Mouse (Mus musculus): Measurements from ENCODE around the gene Fanci. TPM values are rescaled to one million over a fixed set of nuclear protein-coding genes. Genes with fewer than 3 reads are reported as not detected.

The Fanci gene
- polyA plus RNA-seq, 1 experiment, result 0.17 TPM

GRCm38 (mm10) chr7:79463376-79464077 is 71.8 kb downstream of the Fanci start:
- Histone ChIP-seq H3K27me3 (replicated peaks; ENCODE audit: control insufficient read depth, insufficient read depth, low read length) (no peaks in the 10 kb centered on the region), H3K4me1 (ENCODE audit: control insufficient read depth, insufficient read depth, low read length) (peaks cover 4% of the 10 kb centered on the region; the same call in 1 of the 2 replicates), H3K36me3 (ENCODE audit: control insufficient read depth, insufficient read depth, low read length) (no peaks in the 10 kb centered on the region; the same call in 1 of the 2 replicates), H3K27ac (ENCODE audit: insufficient read depth, low read depth, low read length) (no peak overlapping the region), H3K4me3 (ENCODE audit: insufficient read depth, low read depth, low read length) (no peak overlapping the region)
- TF ChIP-seq POLR2A (IDR thresholded peaks at IDR 0.05; ENCODE audit: low read depth, low read length), result no peak
- TF ChIP-seq CTCF (conservative IDR thresholded peaks at IDR 0.05; ENCODE audit: insufficient read depth, insufficient read length, low read depth, low read length), result no peak
- no peak for DNase-seq
- WGBS, result 82% methylated on average over 11 of the region's 11 CpGs

GRCm38 (mm10) chr7:79464776-79465420 is 73.2 kb downstream of the Fanci start:
- no peak for DNase-seq
- peak overlapping the region; percentile 53 for H3K27ac ChIP-seq (ENCODE audit: insufficient read depth, low read depth, low read length)
- no peaks in the 10 kb centered on the region for H3K27me3 ChIP-seq (replicated peaks; ENCODE audit: control insufficient read depth, insufficient read depth, low read length)
- 24% methylated on average over 47 of the region's 47 CpGs for WGBS
- TF ChIP-seq CTCF (conservative IDR thresholded peaks at IDR 0.05; ENCODE audit: insufficient read depth, insufficient read length, low read depth, low read length) (no peak), POLR2A (IDR thresholded peaks at IDR 0.05; ENCODE audit: low read depth, low read length) (no peak)
- peak overlapping the region; percentile 75 for H3K4me3 ChIP-seq (ENCODE audit: insufficient read depth, low read depth, low read length)
- H3K4me1 ChIP-seq (ENCODE audit: control insufficient read depth, insufficient read depth, low read length), result peaks cover 4% of the 10 kb centered on the region; the same call in 1 of the 2 replicates
- H3K36me3 ChIP-seq (ENCODE audit: control insufficient read depth, insufficient read depth, low read length), result no peaks in the 10 kb centered on the region; the same call in 1 of the 2 replicates

DNA sequence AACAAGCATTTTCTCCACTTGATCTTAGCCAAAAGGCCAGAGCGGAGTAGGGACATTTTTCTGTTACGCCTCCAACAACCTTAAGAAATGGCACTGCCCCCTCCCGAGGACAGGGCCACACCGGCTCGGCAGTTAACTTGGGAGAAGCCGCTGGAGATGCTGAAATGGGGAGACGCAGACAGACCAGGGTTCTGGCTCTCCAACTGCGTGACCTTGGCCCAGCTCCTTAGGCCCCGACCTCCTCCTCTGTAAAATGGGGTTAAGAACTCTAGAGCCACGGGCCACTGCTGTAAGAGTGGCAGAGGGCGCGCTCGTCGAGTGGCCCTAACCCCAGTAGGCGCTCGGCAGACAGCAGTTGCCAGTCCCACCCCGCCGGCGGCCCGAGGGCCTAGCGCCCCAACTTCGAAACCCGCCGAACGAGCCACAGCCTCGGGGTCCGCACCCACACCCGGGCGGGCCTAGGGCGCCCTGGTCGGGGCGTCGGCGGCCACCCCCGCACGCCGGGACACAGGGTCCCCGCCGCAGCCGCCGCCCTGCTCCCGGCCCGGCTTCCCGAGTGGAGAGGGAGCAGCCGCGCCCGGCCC is 73.8 kb downstream of the Fanci start:
- Histone ChIP-seq H3K27ac (ENCODE audit: insufficient read depth, low read depth, low read length) (peak overlapping the region; percentile 53), H3K4me1 (ENCODE audit: control insufficient read depth, insufficient read depth, low read length) (peaks cover 4% of the 10 kb centered on the region; the same call in 1 of the 2 replicates), H3K36me3 (ENCODE audit: control insufficient read depth, insufficient read depth, low read length) (no peaks in the 10 kb centered on the region), H3K4me3 (ENCODE audit: insufficient read depth, low read depth, low read length) (peak overlapping the region; percentile 75), H3K27me3 (replicated peaks; ENCODE audit: control insufficient read depth, insufficient read depth, low read length) (no peaks in the 10 kb centered on the region)
- 1% methylated on average over 47 of the region's 47 CpGs for WGBS
- TF ChIP-seq POLR2A (IDR thresholded peaks at IDR 0.05; ENCODE audit: low read depth, low read length) (no peak), CTCF (conservative IDR thresholded peaks at IDR 0.05; ENCODE audit: insufficient read depth, insufficient read length, low read depth, low read length) (no peak)
- peak; percentile 66 for DNase-seq

DNA sequence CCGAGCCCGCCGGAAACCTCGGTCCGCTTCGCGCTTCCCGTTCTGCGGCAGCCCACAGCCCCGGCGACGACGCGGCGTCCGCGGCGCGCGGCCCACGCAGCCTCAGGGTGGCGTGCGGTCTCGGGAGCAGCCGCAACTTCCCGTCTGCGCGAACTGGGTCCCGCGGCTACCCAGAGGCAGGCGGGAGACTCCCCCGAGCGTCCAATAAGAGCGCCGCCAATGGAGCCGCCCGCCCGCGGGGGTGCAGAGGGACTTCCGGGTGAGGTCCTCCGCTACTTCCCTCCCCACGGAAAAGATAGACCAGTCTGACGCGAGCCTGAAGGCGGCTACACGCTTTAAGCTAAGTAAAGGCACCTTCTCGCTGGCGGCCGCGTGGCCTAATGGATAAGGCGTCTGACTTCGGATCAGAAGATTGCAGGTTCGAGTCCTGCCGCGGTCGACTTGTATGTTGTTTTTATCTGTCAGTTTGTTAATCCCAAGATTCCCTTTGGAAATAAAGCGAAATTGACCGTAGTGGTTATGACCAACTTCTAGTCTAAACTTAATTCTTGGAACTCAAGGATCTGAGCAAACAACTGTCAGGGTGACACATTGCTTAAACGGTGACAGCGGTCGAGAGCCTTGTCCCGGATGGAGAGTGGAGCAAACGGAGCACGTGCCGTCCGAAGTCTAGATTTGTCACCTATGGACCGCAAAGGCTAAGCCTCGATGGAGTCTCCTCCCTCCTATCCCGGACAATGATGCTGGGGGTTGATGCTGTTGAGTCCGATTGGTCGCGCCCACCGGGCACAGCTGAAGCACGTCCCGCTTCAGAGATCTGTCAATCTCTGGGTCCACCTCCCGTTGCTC is 74.5 kb downstream of the Fanci start, which contains the start of gene Polg:
Polg (minus strand) TSS at position 310 of the 849 bp plus-strand sequence.
- Histone ChIP-seq H3K4me1 (ENCODE audit: control insufficient read depth, insufficient read depth, low read length) (peaks cover 4% of the 10 kb centered on the region; the same call in 1 of the 2 replicates), H3K36me3 (ENCODE audit: control insufficient read depth, insufficient read depth, low read length) (no peaks in the 10 kb centered on the region), H3K4me3 (ENCODE audit: insufficient read depth, low read depth, low read length) (peak within 1 kb of the TSS; percentile 75), H3K27me3 (replicated peaks; ENCODE audit: control insufficient read depth, insufficient read depth, low read length) (no peaks in the 10 kb centered on the region), H3K27ac (ENCODE audit: insufficient read depth, low read depth, low read length) (peak within 1 kb of the TSS; percentile 53)
- peak; percentile 99 for DNase-seq
- under 1% methylated on average over 76 of the region's 76 CpGs for WGBS
- TF ChIP-seq POLR2A (IDR thresholded peaks at IDR 0.05; ENCODE audit: low read depth, low read length) (peak; percentile 73), CTCF (conservative IDR thresholded peaks at IDR 0.05; ENCODE audit: insufficient read depth, insufficient read length, low read depth, low read length) (no peak)

DNA sequence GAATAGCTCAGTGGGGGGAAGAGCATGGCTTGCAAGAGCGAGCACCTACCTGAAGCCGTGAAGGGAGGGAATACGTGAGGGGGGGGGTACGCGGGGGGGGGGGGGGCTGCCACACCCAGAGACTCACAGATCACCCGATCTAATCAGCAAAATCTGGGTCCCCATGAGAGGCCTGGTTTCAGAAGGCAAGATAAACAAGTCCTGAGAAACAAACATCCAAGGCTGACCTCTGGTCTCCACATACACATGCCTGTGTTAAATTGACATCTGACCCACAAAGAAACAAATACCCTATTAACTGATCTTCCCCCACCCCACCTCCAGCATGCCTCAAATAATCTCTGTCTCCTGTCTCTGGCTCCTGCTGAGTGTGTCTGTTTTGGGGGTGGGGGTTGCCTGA is 76.2 kb downstream of the Fanci start:
- WGBS, result 8% methylated on average over 4 of the region's 6 CpGs
- no peak for TF ChIP-seq CTCF (conservative IDR thresholded peaks at IDR 0.05; ENCODE audit: insufficient read depth, insufficient read length, low read depth, low read length)
- no peak for TF ChIP-seq POLR2A (IDR thresholded peaks at IDR 0.05; ENCODE audit: low read depth, low read length)
- Histone ChIP-seq H3K4me1 (ENCODE audit: control insufficient read depth, insufficient read depth, low read length) (peaks cover 4% of the 10 kb centered on the region; the same call in 1 of the 2 replicates), H3K4me3 (ENCODE audit: insufficient read depth, low read depth, low read length) (no peak overlapping the region), H3K27ac (ENCODE audit: insufficient read depth, low read depth, low read length) (no peak overlapping the region), H3K36me3 (ENCODE audit: control insufficient read depth, insufficient read depth, low read length) (no peaks in the 10 kb centered on the region), H3K27me3 (replicated peaks; ENCODE audit: control insufficient read depth, insufficient read depth, low read length) (no peaks in the 10 kb centered on the region)
- DNase-seq, result no peak

- 93% methylated on average over 8 of the region's 8 CpGs for WGBS
- peaks cover 4% of the 10 kb centered on the region; the same call in 1 of the 2 replicates for H3K4me1 ChIP-seq (ENCODE audit: control insufficient read depth, insufficient read depth, low read length)
- TF ChIP-seq CTCF (conservative IDR thresholded peaks at IDR 0.05; ENCODE audit: insufficient read depth, insufficient read length, low read depth, low read length) (no peak), POLR2A (IDR thresholded peaks at IDR 0.05; ENCODE audit: low read depth, low read length) (no peak)
These were observed 77.3 kb downstream of the Fanci start for GRCm38 (mm10) chr7:79468994-79469393.

More at GRCm38 (mm10) chr7:79468994-79469393, 77.3 kb downstream of the Fanci start:
- Histone ChIP-seq H3K36me3 (ENCODE audit: control insufficient read depth, insufficient read depth, low read length) (no peaks in the 10 kb centered on the region), H3K27ac (ENCODE audit: insufficient read depth, low read depth, low read length) (no peak overlapping the region), H3K4me3 (ENCODE audit: insufficient read depth, low read depth, low read length) (no peak overlapping the region), H3K27me3 (replicated peaks; ENCODE audit: control insufficient read depth, insufficient read depth, low read length) (no peaks in the 10 kb centered on the region)
- DNase-seq, result no peak

Data from kidney, adult 2 months (tissue).